ENCODE assay signal across 30 mouse cellular contexts in genomic region chr19:43629088-43629487, GRCm38 (mm10). TPM values are rescaled to one million over a fixed set of nuclear protein-coding genes. Genes with fewer than 3 reads are reported as not detected.
DNase-seq lines count a peak whose midpoint lies in the region; ATAC-seq and TF ChIP-seq lines count a peak whose summit lies in the region.
"Had no signal": no experiment of that assay in that cellular context is flagged by ENCODE, and none has a peak within 500 bp of the region (broad histone marks: within the 10 kb centered on the region; RNA-seq: fewer than 3 reads in every experiment).

No protein-coding gene starts in this region.

- no peak overlapping the region for H3K4me2 ChIP-seq in kidney, embryonic 16.5 days (replicated peaks; ENCODE audit: low read depth, low read length)
- no peak overlapping the region for H3K4me2 ChIP-seq in stomach, embryonic 16.5 days (ENCODE audit: low read depth, low read length)
- H3K4me2 ChIP-seq in stomach, postnatal 0 days (replicated peaks; ENCODE audit: low read depth): no peak overlapping the region
- H3K4me2 ChIP-seq in embryonic facial prominence, embryonic 14.5 days (ENCODE audit: low read depth, low read length): no peak overlapping the region
- H3K4me2 ChIP-seq: embryonic facial prominence, embryonic 15.5 days; heart, embryonic 12.5 days; heart, embryonic 15.5 days; hindbrain, embryonic 14.5 days had no signal

- ATAC-seq in kidney, embryonic 16.5 days (ENCODE audit: low FRiP score, low TSS enrichment): peak; percentile 71
- ATAC-seq in stomach, embryonic 16.5 days (ENCODE audit: insufficient read depth, low FRiP score): peak; percentile 34; the same call in 1 of the 2 replicates
- ATAC-seq in stomach, postnatal 0 days (ENCODE audit: low FRiP score, low TSS enrichment): no peak
- ATAC-seq in embryonic facial prominence, embryonic 14.5 days (ENCODE audit: low read depth): peak; percentile 76; the same call in 1 of the 2 replicates
- ATAC-seq: activated CD4-positive, CD25-positive, alpha-beta regulatory T cell, adult 4 months; CD4-positive, CD25-positive, alpha-beta regulatory T cell, adult 4 months; forebrain, embryonic 14.5 days; forebrain, postnatal 0 days; hindbrain, postnatal 0 days; inflammation-experienced regulatory T-cells, adult 6 months had no signal

- DNase-seq in heart, adult 11 months: peak; percentile 80
- no peak for DNase-seq in heart, postnatal 14 days
- DNase-seq in kidney, adult 9 months: no peak
- no peak for DNase-seq in stomach, postnatal 0 days (ENCODE audit: low spot score)
- peak; percentile 45 for DNase-seq in embryonic facial prominence, embryonic 14.5 days (ENCODE audit: low spot score)
- no peak for DNase-seq in spleen, adult 18-20 months
- DNase-seq: adrenal gland, adult 2 months; adrenal gland, postnatal 25 days; cerebellum, adult 18-20 months; cerebellum, adult 9-10 months; cerebellum, postnatal 14 days; forebrain, postnatal 0 days; gastrocnemius, adult 2 months; gastrocnemius, postnatal 14 days; heart, adult 18-20 months; heart, postnatal 10 days; heart, postnatal 4 days had no signal

- no peak overlapping the region for H3K9ac ChIP-seq in kidney, embryonic 16.5 days (replicated peaks; ENCODE audit: low read length)
- no peak overlapping the region for H3K9ac ChIP-seq in stomach, embryonic 16.5 days (ENCODE audit: low read length)
- no peak overlapping the region for H3K9ac ChIP-seq in stomach, postnatal 0 days (ENCODE audit: low read length)
- H3K9ac ChIP-seq in embryonic facial prominence, embryonic 14.5 days (ENCODE audit: low read depth, low read length): no peak overlapping the region
- H3K9ac ChIP-seq: embryonic facial prominence, embryonic 15.5 days; forebrain, postnatal 0 days; heart, embryonic 12.5 days; heart, embryonic 15.5 days; hindbrain, embryonic 14.5 days had no signal

- no peak for TF ChIP-seq CTCF in stomach, postnatal 0 days (IDR thresholded peaks at IDR 0.05; ENCODE audit: low read depth)

- no peak overlapping the region for H3K27ac ChIP-seq in kidney, embryonic 16.5 days (ENCODE audit: low read length)
- H3K27ac ChIP-seq in stomach, embryonic 16.5 days (ENCODE audit: low read length): no peak overlapping the region
- H3K27ac ChIP-seq in stomach, postnatal 0 days (replicated peaks): no peak overlapping the region
- no peak overlapping the region for H3K27ac ChIP-seq in embryonic facial prominence, embryonic 14.5 days (replicated peaks; ENCODE audit: low read depth, low read length)
- H3K27ac ChIP-seq: embryonic facial prominence, embryonic 15.5 days; gastrocnemius, adult 2 months; heart, embryonic 15.5 days; hindbrain, embryonic 14.5 days; hindbrain, postnatal 0 days had no signal

- H3K9me3 ChIP-seq in kidney, embryonic 16.5 days (ENCODE audit: low read length): no peaks in the 10 kb centered on the region
- no peaks in the 10 kb centered on the region for H3K9me3 ChIP-seq in stomach, embryonic 16.5 days (replicated peaks; ENCODE audit: control insufficient read depth, low read length)
- no peaks in the 10 kb centered on the region for H3K9me3 ChIP-seq in stomach, postnatal 0 days (ENCODE audit: control insufficient read depth, low read length)
- H3K9me3 ChIP-seq in embryonic facial prominence, embryonic 14.5 days (ENCODE audit: control insufficient read depth, low read length): no peaks in the 10 kb centered on the region
- H3K9me3 ChIP-seq: embryonic facial prominence, embryonic 15.5 days; heart, embryonic 12.5 days; heart, embryonic 15.5 days had no signal

- WGBS in kidney, embryonic 16.5 days: 10% methylated on average over 4 of the region's 4 CpGs
- 31% methylated on average over 4 of the region's 4 CpGs for WGBS in stomach, embryonic 16.5 days
- WGBS in stomach, postnatal 0 days: 40% methylated on average over 4 of the region's 4 CpGs
- 28% methylated on average over 4 of the region's 4 CpGs for WGBS in embryonic facial prominence, embryonic 14.5 days

- no peak overlapping the region for H3K4me3 ChIP-seq in kidney, embryonic 16.5 days (ENCODE audit: low read length)
- H3K4me3 ChIP-seq in stomach, embryonic 16.5 days (replicated peaks; ENCODE audit: low read length): no peak overlapping the region
- H3K4me3 ChIP-seq in stomach, postnatal 0 days (ENCODE audit: low read depth, low read length): no peak overlapping the region
- no peak overlapping the region for H3K4me3 ChIP-seq in embryonic facial prominence, embryonic 14.5 days (ENCODE audit: low read depth, low read length)
- H3K4me3 ChIP-seq: embryonic facial prominence, embryonic 15.5 days; gastrocnemius, adult 2 months; heart, embryonic 12.5 days; heart, embryonic 15.5 days had no signal

- peaks cover 11% of the 10 kb centered on the region for H3K27me3 ChIP-seq in kidney, embryonic 16.5 days (ENCODE audit: insufficient read depth, low read length)
- peaks cover 8% of the 10 kb centered on the region for H3K27me3 ChIP-seq in stomach, embryonic 16.5 days (ENCODE audit: control insufficient read depth, insufficient read depth, low read length)
- H3K27me3 ChIP-seq in stomach, postnatal 0 days (ENCODE audit: control insufficient read depth, insufficient read depth, low read length): no peaks in the 10 kb centered on the region
- H3K27me3 ChIP-seq in embryonic facial prominence, embryonic 14.5 days (replicated peaks; ENCODE audit: control insufficient read depth, insufficient read depth, low read length): peaks cover 3% of the 10 kb centered on the region

- TF ChIP-seq EP300 in stomach, postnatal 0 days (optimal IDR thresholded peaks at IDR 0.05): no peak

- intact Hi-C loops in heart, postnatal 14 days (cut with DNase I): loop anchor here (5.0 to 10.0 kb wide), 3 partner anchors 57 to 134 kb away; no protein-coding TSS in a partner anchor

- H3K4me1 ChIP-seq in kidney, embryonic 16.5 days (ENCODE audit: insufficient read depth, low read length): no peaks in the 10 kb centered on the region
- H3K4me1 ChIP-seq in stomach, embryonic 16.5 days (ENCODE audit: control insufficient read depth, insufficient read depth, low read length): no peaks in the 10 kb centered on the region
- no peaks in the 10 kb centered on the region for H3K4me1 ChIP-seq in stomach, postnatal 0 days (replicated peaks; ENCODE audit: control insufficient read depth, insufficient read depth)
- no peaks in the 10 kb centered on the region for H3K4me1 ChIP-seq in embryonic facial prominence, embryonic 14.5 days (ENCODE audit: control insufficient read depth, insufficient read depth, low read length)
- H3K4me1 ChIP-seq: embryonic facial prominence, embryonic 15.5 days; heart, embryonic 12.5 days; heart, embryonic 15.5 days had no signal

- H3K36me3 ChIP-seq in kidney, embryonic 16.5 days (ENCODE audit: insufficient read depth, low read length): no peaks in the 10 kb centered on the region
- no peaks in the 10 kb centered on the region for H3K36me3 ChIP-seq in stomach, embryonic 16.5 days (ENCODE audit: control insufficient read depth, insufficient read depth, low read length)
- no peaks in the 10 kb centered on the region for H3K36me3 ChIP-seq in stomach, postnatal 0 days (ENCODE audit: control insufficient read depth, insufficient read depth, low read length)
- no peaks in the 10 kb centered on the region for H3K36me3 ChIP-seq in embryonic facial prominence, embryonic 14.5 days (ENCODE audit: control insufficient read depth, insufficient read depth, low read length)
- H3K36me3 ChIP-seq: embryonic facial prominence, embryonic 15.5 days; heart, embryonic 12.5 days; heart, embryonic 15.5 days had no signal

RNA-seq across cellular contexts. Expression of gene Nkx2-3, which starts 17.0 kb away (rescaled TPM):
- not detected for total RNA-seq in heart, postnatal 14 days (2021)
- polyA plus RNA-seq in kidney, embryonic 16.5 days (2015; fragmentation: Nextera tagmentation; extraction: Ambion mirVana): 0.07 TPM in 1 of 2 replicates, not detected in the other
- polyA plus RNA-seq in stomach, embryonic 16.5 days (2015; fragmentation: Nextera tagmentation; extraction: Ambion mirVana): 7.2 and 11.1 TPM in 2 replicates
- polyA plus RNA-seq in stomach, postnatal 0 days (2015; fragmentation: Nextera tagmentation; extraction: Ambion mirVana): 5.4 and 5.7 TPM in 2 replicates
- 2.0 and 2.4 TPM in 2 replicates for polyA plus RNA-seq in embryonic facial prominence, embryonic 14.5 days (2014; fragmentation: Nextera tagmentation; extraction: Ambion mirVana)
- total RNA-seq: adrenal gland, adult 2 months; adrenal gland, postnatal 25 days; gastrocnemius, adult 2 months; gastrocnemius, postnatal 14 days; gastrocnemius, postnatal 4 days; heart, adult 18-20 months; heart, postnatal 10 days; heart, postnatal 4 days; hindbrain, postnatal 0 days; MEL had no signal
- polyA plus RNA-seq: activated CD4-positive, CD25-positive, alpha-beta regulatory T cell, adult 4 months; adrenal gland, adult 2 months; CD4-positive, CD25-positive, alpha-beta regulatory T cell, adult 4 months; heart, embryonic 12.5 days; heart, embryonic 15.5 days; hindbrain, embryonic 14.5 days; hindbrain, postnatal 0 days; inflammation-experienced regulatory T-cells, adult 6 months had no signal

RNA-seq across cellular contexts. Expression of gene Slc25a28, which starts 45.6 kb away (rescaled TPM):
- 10 to 100 TPM; 21.6 to 25.4 TPM for total RNA-seq in heart, postnatal 14 days (2021)
- polyA plus RNA-seq in kidney, embryonic 16.5 days (2015; fragmentation: Nextera tagmentation; extraction: Ambion mirVana): 15.5 and 15.7 TPM in 2 replicates
- 11.2 and 13.1 TPM in 2 replicates for polyA plus RNA-seq in stomach, embryonic 16.5 days (2015; fragmentation: Nextera tagmentation; extraction: Ambion mirVana)
- polyA plus RNA-seq in stomach, postnatal 0 days (2015; fragmentation: Nextera tagmentation; extraction: Ambion mirVana): 9.6 and 11.4 TPM in 2 replicates
- polyA plus RNA-seq in embryonic facial prominence, embryonic 14.5 days (2014; fragmentation: Nextera tagmentation; extraction: Ambion mirVana): 12.1 and 14.2 TPM in 2 replicates

Comparison
In these comparisons a context has a peak if more than half of its experiments do, and no peak if none do; other contexts are left out.
1. DNase-seq: peak in heart, adult 11 months (single experiment) and embryonic facial prominence, embryonic 14.5 days (single experiment); none in heart, postnatal 14 days (0 of 2), kidney, adult 9 months (single experiment), stomach, postnatal 0 days (single experiment) and spleen, adult 18-20 months (0 of 2).